Mouse (Mus musculus) testis, adult 2 months (tissue): Measurements from ENCODE around the gene Pcgf2. TPM values are rescaled to one million over a fixed set of nuclear protein-coding genes. Genes with fewer than 3 reads are reported as not detected.

Source experiments
- H3K27ac ChIP-seq: fragments of 200-500 bp; 2 replicates; pipeline ENCODE4 v1.5.1; 2012; ENCODE audit warnings: low read depth, low read length; ENCODE audit not compliant: control insufficient read depth, insufficient read depth
- H3K27me3 ChIP-seq: fragments of 200-500 bp; 2 replicates; pipeline ENCODE4 v1.6.1; 2012; ENCODE audit warnings: mild to moderate bottlenecking, low read length, moderate library complexity; ENCODE audit not compliant: control insufficient read depth, insufficient read depth
- H3K36me3 ChIP-seq: fragments of 200-500 bp; 2 replicates; pipeline ENCODE4 v1.6.1; 2012; ENCODE audit warnings: mild to moderate bottlenecking, low read length; ENCODE audit not compliant: control insufficient read depth, insufficient read depth
- H3K4me1 ChIP-seq: fragments of 200-500 bp; 2 replicates; pipeline ENCODE4 v1.6.1; 2012; ENCODE audit warnings: low read length; ENCODE audit not compliant: control insufficient read depth, insufficient read depth
- H3K4me3 ChIP-seq: fragments of 200-500 bp; 2 replicates; pipeline ENCODE4 v1.5.1; 2012; ENCODE audit warnings: low read depth, mild to moderate bottlenecking, low read length, moderate library complexity, mixed read lengths; ENCODE audit not compliant: control insufficient read depth
- CTCF ChIP-seq: fragments of 200-500 bp; IDR thresholded peaks from 2 replicates; pipeline ENCODE4 v1.5.1; 2012; ENCODE audit warnings: low read depth, mild to moderate bottlenecking, inconsistent platforms, low read length, moderate library complexity; ENCODE audit not compliant: control insufficient read depth, insufficient read depth, insufficient replicate concordance
- POLR2A ChIP-seq: fragments of 200-500 bp; IDR thresholded peaks from 2 replicates; pipeline ENCODE4 v1.6.1; 2012; ENCODE audit warnings: low read depth, mild to moderate bottlenecking, inconsistent platforms, low read length, moderate library complexity; ENCODE audit not compliant: control insufficient read depth
- polyA plus RNA-seq: library from polyadenylated mRNA; depleted of rRNA; stranded (reverse); fragments of >200 nt; gene quantifications from 2 replicates; pipeline ENCODE4 v1.2.3, GENCODE M21; 2012

Gene Pcgf2
- polyA plus RNA-seq, 1 experiment, result 6.4 TPM

DNA sequence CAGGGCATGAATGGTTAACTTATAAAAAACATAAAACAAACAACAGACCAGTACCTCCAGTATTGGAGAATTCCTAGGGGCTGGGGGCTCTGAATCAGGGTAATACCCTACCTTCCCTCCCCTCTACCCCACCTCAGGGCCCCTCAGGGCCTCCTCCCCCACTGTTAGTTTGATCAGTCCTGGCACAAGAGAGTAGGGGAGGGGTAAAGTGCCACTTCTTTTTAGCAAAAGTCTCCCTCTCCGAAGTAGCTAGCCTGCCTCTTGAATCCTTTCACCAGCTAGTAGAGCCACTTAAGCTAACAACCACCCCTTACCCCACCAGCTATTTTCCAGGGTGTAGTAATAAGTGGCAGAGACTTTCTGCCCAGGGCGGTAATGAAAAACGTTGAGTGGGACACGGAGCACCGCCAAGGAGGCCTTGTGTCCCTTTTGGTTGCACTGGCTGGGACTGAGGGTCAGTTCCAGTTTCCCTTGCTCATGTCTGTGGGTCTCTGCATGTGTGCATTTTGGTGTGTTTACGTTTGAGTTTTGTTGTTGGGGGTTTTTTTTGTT is 17.7 kb downstream of the Pcgf2 start:
- peaks cover 14% of the 10 kb centered on the region for H3K4me1 ChIP-seq
- no peak overlapping the region for H3K27ac ChIP-seq
- TF ChIP-seq CTCF (no peak), POLR2A (no peak)
- H3K36me3 ChIP-seq, result no peaks in the 10 kb centered on the region
- no peak overlapping the region for H3K4me3 ChIP-seq
- H3K27me3 ChIP-seq, result no peaks in the 10 kb centered on the region

GRCm38 (mm10) chr11:97680430-97680829 is 19.9 kb downstream of the Pcgf2 start:
- H3K36me3 ChIP-seq, result no peaks in the 10 kb centered on the region
- no peak overlapping the region for H3K4me3 ChIP-seq
- H3K27ac ChIP-seq, result no peak overlapping the region

DNA sequence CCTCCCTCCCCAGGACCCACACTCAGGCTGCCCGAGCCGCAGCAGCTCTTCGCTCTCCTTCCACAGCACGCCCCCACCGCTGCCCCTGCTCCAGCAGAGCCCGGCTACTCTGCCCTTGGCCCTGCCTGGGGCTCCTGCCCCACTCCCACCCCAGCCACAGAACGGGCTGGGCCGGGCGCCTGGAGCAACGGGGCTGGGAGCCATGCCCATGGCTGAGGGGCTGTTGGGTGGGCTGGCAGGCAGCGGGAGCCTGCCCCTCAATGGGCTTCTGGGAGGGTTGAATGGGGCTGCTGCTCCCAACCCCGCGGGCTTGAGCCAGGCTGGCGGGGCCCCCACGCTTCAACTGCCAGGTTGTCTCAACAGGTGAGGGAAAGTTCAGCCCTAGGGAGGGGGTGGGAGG is 22.0 kb downstream of the Pcgf2 start:
- Histone ChIP-seq H3K36me3 (no peaks in the 10 kb centered on the region), H3K4me3 (no peak overlapping the region), H3K4me1 (no peaks in the 10 kb centered on the region), H3K27me3 (no peaks in the 10 kb centered on the region), H3K27ac (no peak overlapping the region)
- no peak for TF ChIP-seq POLR2A
- TF ChIP-seq CTCF, result no peak

More at GRCm38 (mm10) chr11:97680430-97680829, 19.9 kb downstream of the Pcgf2 start:
- TF ChIP-seq POLR2A (no peak), CTCF (no peak)
- Histone ChIP-seq H3K27me3 (no peaks in the 10 kb centered on the region), H3K4me1 (peaks cover 4% of the 10 kb centered on the region)

DNA sequence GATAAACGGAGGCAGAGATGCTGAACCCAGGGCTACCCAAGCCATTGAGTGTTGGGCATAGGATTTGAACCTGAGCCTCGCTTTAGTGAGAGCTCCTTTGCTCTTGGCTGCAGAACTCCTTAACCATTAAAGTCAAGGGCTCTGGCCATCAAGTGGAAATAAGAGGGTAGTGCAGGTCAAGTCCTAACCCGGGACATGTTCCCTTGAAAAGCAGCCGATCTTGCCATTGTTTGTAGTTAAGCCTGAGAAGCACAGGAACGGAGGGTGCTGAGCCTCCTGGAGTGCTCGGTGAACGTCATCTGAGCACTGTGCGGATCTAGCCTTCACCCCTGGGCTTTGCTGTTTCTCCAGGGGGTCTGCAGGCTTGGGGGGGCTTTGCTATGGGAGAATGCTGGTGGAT is 22.5 kb downstream of the Pcgf2 start:
- H3K4me3 ChIP-seq, result no peak overlapping the region
- H3K36me3 ChIP-seq, result no peaks in the 10 kb centered on the region

GRCm38 (mm10) chr11:97677381-97677780 is 22.9 kb downstream of the Pcgf2 start:
- H3K27ac ChIP-seq, result no peak overlapping the region
- no peak overlapping the region for H3K4me3 ChIP-seq
- TF ChIP-seq POLR2A (no peak), CTCF (no peak)
- H3K27me3 ChIP-seq, result no peaks in the 10 kb centered on the region
- H3K4me1 ChIP-seq, result no peaks in the 10 kb centered on the region
- H3K36me3 ChIP-seq, result no peaks in the 10 kb centered on the region

More for the DNA sequence above, 22.5 kb downstream of the Pcgf2 start:
- Histone ChIP-seq H3K4me1 (no peaks in the 10 kb centered on the region), H3K27ac (no peak overlapping the region), H3K27me3 (no peaks in the 10 kb centered on the region)
- TF ChIP-seq CTCF, result no peak
- TF ChIP-seq POLR2A, result no peak

DNA sequence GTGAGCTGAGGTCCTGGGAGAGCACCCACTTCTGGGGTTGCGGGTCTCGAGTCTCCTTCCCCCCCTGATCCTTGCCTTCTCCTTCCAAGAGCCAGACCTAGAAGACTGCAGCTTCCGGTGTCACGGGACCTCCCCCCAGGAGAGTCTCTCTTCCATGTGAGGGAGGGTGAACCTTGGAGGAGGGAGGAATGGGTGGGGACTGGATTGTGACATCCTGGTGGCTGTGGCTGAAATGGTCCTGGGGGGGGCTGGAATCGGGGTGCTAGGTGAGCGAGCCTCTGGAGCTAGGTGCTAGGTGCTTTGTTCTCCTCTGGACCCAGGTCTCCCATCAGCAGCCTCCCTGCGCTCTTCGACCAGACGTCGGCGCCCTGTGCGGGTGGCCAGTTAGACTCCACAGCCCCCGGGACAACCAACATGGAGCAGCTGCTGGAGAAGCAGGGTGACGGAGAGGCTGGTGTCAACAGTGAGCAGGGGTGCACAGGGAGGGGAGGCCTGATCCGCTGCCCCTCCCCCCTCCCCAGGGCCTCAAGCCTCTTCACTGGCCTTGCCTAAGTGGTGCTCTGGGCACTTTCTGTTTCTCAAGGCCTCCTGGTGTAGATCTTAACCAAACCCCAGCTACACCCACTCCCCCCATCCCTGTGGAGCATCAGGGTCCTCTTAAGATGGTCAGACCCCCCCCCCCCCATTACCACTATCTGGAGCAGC is 24.1 kb downstream of the Pcgf2 start:
- no peaks in the 10 kb centered on the region for H3K27me3 ChIP-seq
- no peak overlapping the region for H3K4me3 ChIP-seq
- no peaks in the 10 kb centered on the region for H3K4me1 ChIP-seq
- H3K27ac ChIP-seq, result no peak overlapping the region
- no peaks in the 10 kb centered on the region for H3K36me3 ChIP-seq
- no peak for TF ChIP-seq CTCF
- TF ChIP-seq POLR2A, result no peak

DNA sequence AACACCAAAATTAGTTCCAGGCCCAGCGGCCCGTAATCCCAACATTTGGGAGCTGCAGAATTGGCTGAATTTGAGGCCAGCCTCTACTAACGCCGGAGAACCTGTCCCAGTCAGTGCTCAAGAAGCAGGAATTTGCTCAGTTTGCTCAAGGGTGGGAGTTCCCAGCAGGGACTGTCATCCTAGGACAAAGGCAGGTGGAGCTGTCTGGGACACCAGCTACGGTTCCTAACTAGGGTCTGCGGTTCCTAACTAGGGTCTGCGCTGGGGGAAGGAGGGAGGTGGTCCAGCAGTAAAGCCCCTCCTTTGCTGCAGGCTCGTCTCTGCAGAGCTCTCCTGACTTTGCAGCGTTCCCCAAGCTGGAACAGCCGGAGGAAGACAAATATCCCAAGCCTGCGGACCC is 27.1 kb downstream of the Pcgf2 start:
- H3K36me3 ChIP-seq, result no peaks in the 10 kb centered on the region
- TF ChIP-seq POLR2A (no peak), CTCF (no peak)
- no peaks in the 10 kb centered on the region for H3K27me3 ChIP-seq
- H3K27ac ChIP-seq, result no peak overlapping the region
- no peak overlapping the region for H3K4me3 ChIP-seq
- H3K4me1 ChIP-seq, result peaks cover 3% of the 10 kb centered on the region; the same call in 1 of the 2 replicates
